Mouse (Mus musculus) thymus, postnatal 4 days (tissue): ENCODE results near the gene Fchsd2.

ENCODE experiments used
- DNase-seq: peaks from one replicate; pipeline ENCODE4 v3.0.0; 2021

The Fchsd2 gene

GRCm38 (mm10) chr7:101074170-101074767, 18.4 kb upstream of the Fchsd2 start:
- no peak for DNase-seq

- no peak for DNase-seq
These were observed 9.0 kb upstream of the Fchsd2 start for GRCm38 (mm10) chr7:101083562-101084166.

- DNase-seq: no peak
These were observed 7.7 kb upstream of the Fchsd2 start for GRCm38 (mm10) chr7:101084816-101085456.

GRCm38 (mm10) chr7:101085779-101086178, 6.9 kb upstream of the Fchsd2 start:
- DNase-seq: no peak

GRCm38 (mm10) chr7:101088687-101089086, 4.0 kb upstream of the Fchsd2 start:
- no peak for DNase-seq

- DNase-seq: no peak
These were observed 3.4 kb upstream of the Fchsd2 start for GRCm38 (mm10) chr7:101089242-101089641.

DNA sequence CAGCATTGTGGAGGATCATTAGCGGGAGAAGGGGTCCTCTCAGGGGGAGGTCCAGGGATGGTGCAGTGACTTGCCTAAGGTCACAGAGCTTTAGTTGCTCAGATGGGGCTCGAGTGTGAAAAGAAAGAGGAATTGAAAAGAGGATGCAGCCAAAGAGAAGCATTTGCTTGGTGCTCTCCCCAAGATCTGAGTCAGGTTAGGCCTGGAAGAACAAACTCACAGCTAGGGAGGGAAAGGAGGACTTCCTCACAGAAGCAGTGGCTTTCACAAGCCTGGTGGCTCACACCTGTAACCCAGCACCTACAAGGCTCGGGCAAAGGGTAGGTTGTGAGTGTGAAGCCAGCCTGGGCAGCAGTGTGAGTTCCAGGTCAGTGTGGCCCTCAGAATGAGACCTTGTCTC, 568 bp downstream of the Fchsd2 start:
- DNase-seq: peak; percentile 48

DNA sequence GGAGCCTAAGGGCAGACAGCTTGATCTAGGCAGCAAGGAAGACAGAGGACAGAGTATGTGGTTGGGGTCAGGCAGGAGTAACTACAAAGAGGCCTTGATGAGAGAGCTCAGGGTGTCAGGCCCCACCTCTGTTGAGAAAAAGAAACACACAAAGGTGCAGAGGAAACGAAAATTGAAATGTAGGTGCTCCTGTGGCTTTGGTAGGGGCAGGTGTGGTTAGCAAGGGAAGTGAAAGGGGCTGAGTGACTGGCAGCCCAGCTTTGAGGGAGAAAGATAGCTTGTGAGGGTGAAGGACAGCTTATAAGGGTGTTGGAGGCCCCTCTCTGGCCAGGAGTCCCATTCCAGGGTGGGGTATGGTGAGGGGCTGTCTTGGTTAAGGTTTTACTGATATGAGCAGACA, 2.1 kb downstream of the Fchsd2 start:
- DNase-seq: peak; percentile 46

GRCm38 (mm10) chr7:101095560-101095959, 2.9 kb downstream of the Fchsd2 start:
- DNase-seq: no peak

DNA sequence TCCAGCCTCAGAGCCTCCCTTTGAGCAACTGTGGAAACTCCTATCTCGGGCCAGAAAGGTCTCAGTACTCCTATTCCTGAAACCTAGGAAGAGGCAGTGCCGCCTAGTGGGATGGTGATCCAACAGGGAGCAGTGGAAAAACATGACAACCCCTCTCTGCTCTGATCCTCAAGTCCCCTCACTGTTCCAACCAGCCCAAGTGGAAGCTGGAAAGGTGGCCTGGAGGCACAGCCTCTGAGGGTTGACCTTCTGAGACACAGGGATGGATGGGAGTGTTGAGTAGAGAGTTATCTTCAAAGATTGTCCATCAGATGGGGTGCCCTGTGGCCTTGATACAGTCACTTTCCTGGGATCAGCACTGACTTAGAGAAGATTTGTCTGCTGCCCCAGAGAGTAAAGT, 3.9 kb downstream of the Fchsd2 start:
- DNase-seq: no peak

DNA sequence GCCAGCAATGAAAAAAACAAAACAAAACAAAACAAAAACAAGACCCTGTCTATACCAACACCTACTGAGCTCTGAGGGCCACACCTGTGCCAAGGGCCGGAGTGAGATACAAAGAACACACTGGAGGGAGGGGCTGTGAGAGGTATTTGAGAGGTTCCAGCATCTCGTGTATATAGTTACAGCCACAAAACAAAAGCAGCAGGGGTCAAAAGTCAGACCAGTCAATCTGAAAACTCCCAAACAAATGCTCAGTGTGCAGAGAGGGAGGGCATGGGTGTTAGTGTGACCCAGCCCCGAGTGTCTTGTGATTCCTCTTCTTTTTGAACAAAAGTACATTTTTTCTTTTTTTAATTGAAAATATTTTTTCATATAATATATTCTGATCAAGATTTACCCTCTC, 4.4 kb downstream of the Fchsd2 start:
- DNase-seq: no peak

- no peak for DNase-seq
These were observed 7.3 kb downstream of the Fchsd2 start for GRCm38 (mm10) chr7:101099981-101100380.

DNA sequence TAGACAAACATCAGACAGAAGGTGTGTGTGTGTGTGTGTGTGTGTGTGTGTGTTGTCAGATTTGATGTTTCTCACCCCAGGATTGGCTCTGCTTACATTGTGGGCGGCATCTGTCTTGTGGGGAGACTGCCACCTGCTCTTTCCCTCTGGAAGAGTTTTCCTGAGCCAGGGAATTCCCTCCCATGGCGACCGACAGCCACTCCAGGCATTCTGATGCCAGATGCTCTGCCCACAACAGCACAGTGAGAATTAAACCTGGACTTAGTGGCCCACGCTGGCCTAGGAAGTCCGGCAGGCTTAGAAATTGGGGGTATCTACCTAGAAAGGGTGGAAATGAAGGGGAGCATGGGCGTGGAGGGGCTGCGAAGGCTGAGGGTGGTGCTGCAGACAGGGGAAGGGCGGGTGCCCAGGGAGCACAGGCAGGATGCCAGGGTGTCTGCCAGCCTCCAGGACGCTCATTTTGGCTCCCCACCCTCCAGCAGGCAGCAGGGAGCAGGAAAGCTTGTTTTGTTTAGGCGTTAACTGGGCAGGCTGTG, 8.6 kb downstream of the Fchsd2 start:
- DNase-seq: no peak

GRCm38 (mm10) chr7:101106666-101107065, 14.0 kb downstream of the Fchsd2 start:
- no peak for DNase-seq

GRCm38 (mm10) chr7:101107073-101107810, 14.6 kb downstream of the Fchsd2 start:
- no peak for DNase-seq

- DNase-seq: peak; percentile 98
These were observed 15.4 kb downstream of the Fchsd2 start for GRCm38 (mm10) chr7:101107968-101108652.

DNA sequence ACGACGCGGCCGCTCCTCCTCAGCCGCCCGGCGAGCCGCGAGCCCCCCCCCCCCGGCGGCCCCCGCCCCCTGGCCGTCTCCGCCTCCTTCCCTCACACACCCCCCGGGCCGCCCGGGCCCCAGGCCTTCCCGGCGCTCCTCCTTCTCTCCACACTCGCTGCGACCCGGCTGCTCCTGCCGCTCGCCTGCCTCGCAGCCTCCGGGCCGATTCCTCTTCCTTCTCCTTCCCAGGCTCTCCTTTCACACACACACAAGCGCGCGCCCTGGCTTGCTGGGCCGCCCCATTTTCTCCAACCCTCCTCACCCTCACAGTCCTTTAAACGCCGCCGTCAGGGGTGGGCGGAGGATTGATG, 16.0 kb downstream of the Fchsd2 start:
- no peak for DNase-seq

GRCm38 (mm10) chr7:101109006-101109855, 16.6 kb downstream of the Fchsd2 start:
- peak; percentile 76 for DNase-seq

- no peak for DNase-seq
These were observed 17.2 kb downstream of the Fchsd2 start for GRCm38 (mm10) chr7:101109856-101110350.

DNA sequence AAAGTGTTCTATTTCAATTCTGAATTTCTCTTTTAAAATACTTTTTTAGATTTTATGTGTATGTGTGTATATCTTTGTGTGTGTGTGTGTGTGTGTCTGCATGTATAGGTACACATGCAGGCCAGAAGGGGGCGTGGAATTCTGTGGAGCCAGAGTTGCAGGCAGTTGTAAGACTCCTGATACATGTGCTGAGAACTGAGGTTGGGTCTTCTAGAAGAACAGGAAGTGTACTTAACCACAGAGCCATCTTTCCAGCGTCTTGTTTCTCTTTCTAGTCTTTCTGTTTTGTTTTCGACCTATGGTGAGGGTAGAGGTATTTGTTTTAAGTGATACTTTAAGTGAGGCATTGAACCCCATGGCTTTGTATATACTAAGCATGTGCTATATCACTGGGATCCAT, 20.7 kb downstream of the Fchsd2 start:
- DNase-seq: peak; percentile 52

- DNase-seq: no peak
These were observed 21.7 kb downstream of the Fchsd2 start for GRCm38 (mm10) chr7:101114328-101114727.

DNA sequence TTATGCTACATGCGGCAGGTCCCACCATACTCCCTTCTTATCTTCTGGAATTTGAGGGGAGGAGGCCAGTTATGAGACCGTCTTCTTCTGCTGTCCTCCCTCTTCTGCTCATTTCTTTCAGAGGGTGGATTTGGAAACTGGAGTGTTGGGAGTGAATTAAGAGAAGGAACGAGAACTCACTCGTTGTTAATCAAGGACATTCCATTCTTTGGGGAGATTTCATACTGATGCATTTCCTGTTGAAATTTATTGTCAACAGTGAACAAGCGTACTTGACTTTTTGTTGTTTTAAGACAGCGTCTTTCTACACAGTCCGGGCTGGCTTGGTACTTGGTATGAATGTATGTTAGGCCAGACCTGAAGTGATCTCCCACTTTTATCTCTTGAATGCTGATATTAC, 26.7 kb downstream of the Fchsd2 start:
- DNase-seq: no peak
